Mouse (Mus musculus) lung, adult 2 months (tissue): Measurements from ENCODE around the gene Ifit1bl1. TPM values are rescaled to one million over a fixed set of nuclear protein-coding genes. Genes with fewer than 3 reads are reported as not detected.
"Not testable (repeated sequence)": the region's sequence is repeated elsewhere in the genome, so short reads cannot be mapped to it uniquely, and the experiment has no call there.

Source experiments
- DNase-seq: peaks from one replicate; pipeline ENCODE4 v3.0.0; 2022
- H3K4me1 ChIP-seq: fragments of 200-500 bp; 2 replicates; pipeline ENCODE4 v1.6.1; 2011; ENCODE audit warnings: low read length; ENCODE audit not compliant: control insufficient read depth, insufficient read depth
- H3K4me3 ChIP-seq: fragments of 200-500 bp; replicated peaks from 2 replicates; pipeline ENCODE3; 2011; ENCODE audit warnings: low read depth, mild to moderate bottlenecking, control low read depth, low read length; ENCODE audit errors: extremely low read depth
- CTCF ChIP-seq: fragments of 200-500 bp; IDR thresholded peaks from 2 replicates; pipeline ENCODE4 v1.5.1; 2011; ENCODE audit warnings: mild to moderate bottlenecking, low read length, control low read depth; ENCODE audit not compliant: insufficient read depth
- POLR2A ChIP-seq: fragments of 200-500 bp; IDR thresholded peaks from 2 replicates; pipeline ENCODE4 v1.6.1; 2011; ENCODE audit warnings: low read depth, mild to moderate bottlenecking, control low read depth, low read length, borderline replicate concordance; ENCODE audit errors: extremely low read depth
- WGBS: fragments of 180-500 bp; shearing (Covaris S2); methylation state at CpG from one replicate; pipeline ENCODE4 v1.1.7; 2018; 5-methylcytosine and 5-hydroxymethylcytosine counted together
- polyA plus RNA-seq: library from polyadenylated mRNA; depleted of rRNA; stranded (reverse); fragments of >200 nt; gene quantifications from 2 replicates; pipeline ENCODE4 v1.2.3, GENCODE M21; 2012

Gene Ifit1bl1
- polyA plus RNA-seq, 1 experiment = 1.1 TPM

DNA sequence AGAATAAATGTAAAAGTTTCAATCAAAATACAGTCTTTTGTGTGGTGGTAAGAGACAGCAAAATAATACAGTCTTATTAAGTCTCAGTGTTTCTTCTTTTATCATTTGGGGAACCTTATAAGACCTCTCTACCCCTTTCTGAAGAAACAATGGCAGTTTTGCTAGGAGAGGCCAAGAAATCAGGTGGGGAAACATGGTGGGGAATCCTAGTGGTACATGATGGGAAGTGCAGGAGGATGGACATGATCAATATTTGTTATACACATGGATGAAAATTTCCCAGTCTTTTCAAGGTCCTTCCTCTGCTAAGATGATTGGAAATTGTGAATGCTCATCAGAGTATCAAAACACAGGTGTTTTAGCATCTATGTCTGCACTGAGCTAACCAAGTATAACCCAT, 12.8 kb downstream of the Ifit1bl1 start:
- DNase-seq = no peak
- Histone ChIP-seq H3K4me3 (no peak overlapping the region), H3K4me1 (peaks cover 9% of the 10 kb centered on the region)
- TF ChIP-seq POLR2A (no peak), CTCF (no peak)

DNA sequence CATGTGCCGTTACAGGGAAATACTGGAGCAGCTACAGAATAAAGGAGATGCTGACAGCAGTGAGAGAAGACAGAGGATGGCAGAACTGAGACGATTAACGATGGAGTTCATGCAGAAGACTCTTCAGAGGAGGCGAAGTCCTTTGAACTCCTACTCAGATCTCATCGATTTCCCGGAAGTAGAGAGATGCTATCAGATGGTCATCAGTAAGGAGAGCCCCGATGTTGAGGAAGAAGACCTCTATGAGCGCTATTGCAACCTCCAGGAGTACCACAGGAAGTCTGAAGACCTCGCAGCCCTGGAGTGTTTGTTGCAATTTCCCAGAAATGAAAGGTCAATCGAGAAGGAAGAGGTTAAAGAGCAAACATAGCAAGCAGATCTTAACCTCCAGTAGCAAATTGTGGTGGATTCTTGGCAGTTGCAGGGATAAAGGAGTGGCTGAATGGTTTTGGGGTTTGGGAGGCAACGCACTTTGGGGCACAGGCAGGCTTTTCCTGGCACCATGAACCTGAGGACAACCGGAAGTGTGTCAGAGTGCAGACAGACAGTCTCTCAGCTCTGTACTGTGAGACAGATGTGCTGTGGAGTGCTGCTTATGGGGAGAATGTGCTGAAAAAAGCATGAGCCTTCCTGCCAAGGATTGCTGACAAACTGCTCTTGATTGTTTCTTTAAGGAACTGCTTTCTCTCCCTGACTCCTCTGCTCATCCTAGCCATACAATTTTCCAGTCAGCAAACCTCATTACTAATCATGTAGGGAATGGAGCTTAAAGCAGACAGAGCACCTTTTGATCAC, 13.7 kb downstream of the Ifit1bl1 start:
- WGBS = 48% methylated on average over 7 of the region's 12 CpGs
- not testable (repeated sequence) for DNase-seq, H3K4me1 ChIP-seq, H3K4me3 ChIP-seq

DNA sequence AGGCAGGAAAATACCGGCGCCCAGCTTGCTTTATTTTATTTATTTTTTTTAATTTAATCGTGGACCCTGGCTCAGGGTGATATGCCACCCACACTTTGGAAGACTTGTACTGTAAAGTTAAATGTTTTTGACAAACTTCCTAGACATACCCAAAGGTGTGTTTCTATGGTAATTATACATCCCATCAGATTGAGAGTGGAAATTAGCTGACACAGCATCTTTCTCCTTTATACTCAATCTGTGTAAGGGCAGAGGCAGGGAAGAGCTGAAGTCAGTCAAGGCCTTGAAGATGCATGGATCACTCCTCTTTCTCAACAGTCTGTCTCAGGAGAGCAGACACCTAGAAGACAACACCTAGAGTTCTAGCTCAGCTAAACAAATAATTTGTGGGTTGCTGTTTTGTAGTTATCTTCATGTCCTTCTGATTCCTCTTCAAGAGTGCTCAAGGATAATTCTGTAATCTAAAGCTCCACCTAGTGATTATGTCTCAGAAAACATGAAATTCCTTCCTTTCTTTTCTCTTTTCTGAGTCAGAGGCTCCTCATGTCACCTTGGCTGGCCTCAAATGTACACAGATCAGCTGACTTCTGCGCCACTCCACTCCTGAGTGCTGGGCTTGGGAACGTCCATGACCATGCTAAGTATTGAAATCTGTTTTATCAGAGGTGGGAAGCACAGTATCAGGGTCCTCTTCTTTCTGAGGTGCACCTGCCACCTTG, 15.9 kb downstream of the Ifit1bl1 start:
- not testable (repeated sequence) for DNase-seq, H3K4me3 ChIP-seq, H3K4me1 ChIP-seq
- 60% methylated on average over 5 of the region's 5 CpGs for WGBS

DNA sequence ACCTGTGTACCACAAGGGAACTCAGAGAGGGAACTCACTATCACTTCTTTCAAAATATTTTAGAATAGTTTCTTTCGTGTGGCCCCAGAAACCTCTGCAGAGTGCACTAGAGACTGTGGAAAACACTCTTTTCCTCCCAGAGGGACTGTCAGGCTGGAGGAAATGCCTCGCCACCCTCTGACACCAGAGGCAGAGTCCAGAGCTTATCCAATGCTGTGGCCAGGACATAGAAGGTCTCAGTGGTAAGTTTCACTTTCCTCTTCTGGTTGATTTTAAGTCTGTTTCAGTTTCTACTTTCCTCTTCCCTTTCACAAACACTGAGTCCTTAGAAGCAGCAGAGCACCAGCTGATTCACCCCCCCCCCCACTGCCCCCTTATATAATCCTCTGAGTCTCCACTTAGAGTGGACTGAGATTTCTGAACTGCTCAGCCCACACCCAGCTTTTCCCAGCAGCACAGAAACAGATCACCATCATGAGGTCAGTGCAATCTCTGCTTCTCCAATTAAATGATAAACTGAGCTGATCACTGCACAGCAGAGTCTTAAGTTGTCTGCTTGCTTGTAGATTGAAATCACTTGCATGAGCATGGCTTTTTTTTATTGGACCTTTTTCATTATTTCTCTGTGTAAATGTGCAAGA, 18.5 kb downstream of the Ifit1bl1 start, which contains the start of gene Ifit3:
TSS of gene Ifit3 (plus strand) at position 406 of the 641 bp plus-strand sequence.
- H3K4me3 ChIP-seq = peak within 1 kb of the TSS; percentile 5

DNA sequence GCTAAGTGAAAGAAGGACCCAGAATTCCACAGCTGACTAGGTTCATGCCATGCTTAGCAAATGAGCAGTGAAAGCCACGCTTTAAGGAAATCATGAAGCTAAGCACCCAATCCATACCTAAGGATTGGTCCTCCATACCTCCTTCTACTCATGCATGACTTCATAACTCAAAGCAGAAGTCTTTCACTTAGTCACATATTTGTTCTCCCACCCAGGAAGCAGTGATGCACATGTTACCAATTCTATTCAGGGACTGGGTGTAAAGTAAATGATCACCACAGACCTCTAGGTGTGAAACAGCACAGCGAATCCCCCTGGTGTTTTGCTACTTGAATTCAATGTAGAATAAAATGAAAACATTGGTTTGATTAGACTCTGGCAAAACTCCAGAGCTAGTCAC, 19.1 kb downstream of the Ifit1bl1 start:
- not testable (repeated sequence) for DNase-seq, H3K4me1 ChIP-seq, H3K4me3 ChIP-seq
- WGBS = 61% methylated on average over 2 of the region's 2 CpGs

More for the DNA sequence above, 18.5 kb downstream of the Ifit1bl1 start, which contains the start of gene Ifit3:
- not testable (repeated sequence) for H3K4me1 ChIP-seq, DNase-seq
- WGBS = 4% methylated on average over 2 of the region's 2 CpGs

DNA sequence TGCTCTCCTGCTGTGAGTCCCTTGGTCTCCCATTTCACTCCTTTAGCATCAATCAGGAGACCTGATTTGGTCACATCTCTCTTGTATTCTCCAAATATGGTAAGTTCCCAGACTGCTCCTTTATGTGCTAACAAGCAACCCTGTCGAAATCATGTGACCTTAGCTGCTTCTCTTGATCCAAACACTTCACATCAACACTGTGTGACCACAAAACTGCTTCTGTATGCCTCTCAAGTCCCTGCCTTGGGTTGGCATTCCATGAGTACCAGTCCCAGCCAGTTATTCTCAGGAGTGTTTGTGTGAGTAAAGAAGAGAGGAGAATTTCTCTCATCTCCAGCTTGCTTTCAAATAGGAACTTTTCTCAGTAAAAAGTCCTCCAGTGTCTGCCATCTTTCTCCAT, 24.6 kb downstream of the Ifit1bl1 start:
- Histone ChIP-seq H3K4me1 (no peaks in the 10 kb centered on the region), H3K4me3 (no peak overlapping the region)
- no peak for DNase-seq
- TF ChIP-seq POLR2A (no peak), CTCF (no peak)
- WGBS = 54% methylated on average over 1 of the region's 1 CpGs

DNA sequence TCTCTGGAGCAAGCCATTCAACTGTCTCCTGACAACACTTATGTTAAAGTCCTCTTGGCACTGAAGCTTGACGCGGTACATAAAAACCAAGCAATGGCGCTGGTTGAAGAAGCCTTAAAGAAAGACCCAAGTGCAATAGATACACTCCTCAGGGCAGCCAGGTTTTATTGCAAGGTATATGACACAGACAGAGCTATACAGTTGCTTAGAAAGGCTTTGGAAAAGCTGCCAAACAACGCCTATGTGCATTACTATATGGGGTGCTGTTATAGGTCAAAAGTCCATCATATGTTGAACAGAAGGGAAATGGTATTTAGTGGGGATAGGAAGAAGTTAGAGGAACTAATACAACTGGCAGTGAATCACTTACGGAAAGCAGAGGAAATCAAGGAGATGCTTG, 28.1 kb downstream of the Ifit1bl1 start:
- no peak for TF ChIP-seq CTCF
- TF ChIP-seq POLR2A = no peak
- H3K4me1 ChIP-seq = no peaks in the 10 kb centered on the region; the same call in none of the 2 replicates
- H3K4me3 ChIP-seq = no peak overlapping the region
- no peak for DNase-seq
- 89% methylated on average over 5 of the region's 5 CpGs for WGBS

DNA sequence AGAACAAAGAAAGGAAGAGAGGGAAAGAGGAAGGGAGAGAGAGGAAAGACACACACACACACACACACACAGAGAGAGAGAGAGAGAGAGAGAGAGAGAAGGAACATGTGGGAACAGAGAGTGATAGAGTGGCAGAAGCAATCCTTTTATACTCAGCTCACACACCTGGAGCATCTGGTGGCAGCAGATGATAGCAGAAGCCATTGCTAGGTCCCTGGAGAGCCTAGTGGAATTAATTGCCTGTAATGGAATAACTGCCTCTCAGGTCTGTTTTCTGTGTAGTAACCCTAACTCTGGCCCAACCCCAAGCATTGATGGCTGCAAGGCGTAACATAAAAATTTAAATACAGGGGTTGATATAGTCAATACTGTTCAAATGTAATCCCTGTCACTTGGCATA, 30.7 kb downstream of the Ifit1bl1 start:
- no peak for DNase-seq
- WGBS = 94% methylated on average over 1 of the region's 1 CpGs
- no peak overlapping the region for H3K4me3 ChIP-seq
- H3K4me1 ChIP-seq = no peaks in the 10 kb centered on the region; the same call in none of the 2 replicates
- TF ChIP-seq POLR2A (no peak), CTCF (no peak)

DNA sequence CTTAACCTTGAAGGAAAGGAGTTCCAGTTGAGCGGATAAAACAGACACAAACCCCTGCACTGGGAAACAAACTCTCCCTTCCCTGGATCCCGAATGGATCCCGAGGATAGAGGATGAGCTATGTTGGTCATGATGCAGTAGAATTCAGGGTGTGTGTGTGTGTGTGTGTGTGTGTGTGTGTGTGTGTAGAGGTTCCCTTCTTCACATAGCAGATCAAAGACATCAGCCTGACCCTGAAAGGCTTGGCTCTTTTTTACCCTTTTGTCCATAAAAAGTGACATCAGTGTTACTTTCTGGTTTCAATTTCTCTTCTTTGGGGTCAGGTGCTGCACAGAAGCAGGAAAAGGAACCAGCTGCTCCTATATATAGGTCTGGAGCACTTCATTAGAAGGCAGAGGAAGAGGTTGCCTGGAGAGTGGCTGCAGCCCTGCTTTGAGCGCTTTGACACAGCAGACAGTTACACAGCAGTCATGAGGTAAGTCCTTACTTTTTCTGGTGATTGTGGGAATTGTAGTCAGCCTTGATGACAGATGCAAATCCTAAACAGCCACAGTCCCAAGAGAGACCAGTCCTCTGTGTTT, 31.8 kb downstream of the Ifit1bl1 start:
- H3K4me1 ChIP-seq = no peaks in the 10 kb centered on the region; the same call in none of the 2 replicates
- DNase-seq = no peak
- H3K4me3 ChIP-seq = no peak overlapping the region
- WGBS = 60% methylated on average over 4 of the region's 4 CpGs
- TF ChIP-seq POLR2A (no peak), CTCF (no peak)
